Mouse (Mus musculus): ENCODE measurements around the gene Asb4.

The Asb4 gene

DNA sequence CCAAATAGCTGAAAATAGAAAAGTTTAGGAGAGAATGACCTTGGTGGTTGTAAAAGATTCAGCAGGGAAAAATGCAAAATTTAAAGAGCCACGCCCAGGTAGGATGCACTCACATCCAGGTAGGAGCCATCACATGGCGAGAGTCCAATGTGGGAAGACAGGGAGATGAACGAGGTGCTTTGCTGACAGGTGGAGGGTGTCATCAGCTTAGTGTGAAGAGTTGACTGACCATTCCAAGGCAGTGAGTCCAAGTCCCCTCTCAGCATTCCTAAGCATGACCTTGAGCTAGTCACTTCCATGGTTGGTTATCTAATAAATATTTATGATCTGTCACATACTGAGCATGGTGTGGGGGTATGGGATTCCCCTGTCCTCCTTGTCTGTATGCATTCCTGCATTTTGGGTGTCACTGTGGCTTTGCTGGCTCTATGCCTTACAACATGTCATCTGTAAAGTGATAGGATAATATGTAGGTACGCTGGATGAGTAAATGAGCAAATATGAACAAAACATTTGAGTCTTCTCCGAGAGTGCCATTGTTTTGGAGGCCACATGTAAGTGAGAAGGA is 61.2 kb downstream of the Asb4 start:
- CTCF ChIA-PET: no interaction called here

- CTCF ChIA-PET: no interaction called here
These were observed 63.8 kb downstream of the Asb4 start for GRCm38 (mm10) chr6:5447013-5447412.

GRCm38 (mm10) chr6:5447546-5447945 is 64.4 kb downstream of the Asb4 start:
- CTCF ChIA-PET: no interaction called here

- CTCF ChIA-PET: no interaction called here
These were observed 65.2 kb downstream of the Asb4 start for GRCm38 (mm10) chr6:5448396-5448795.

DNA sequence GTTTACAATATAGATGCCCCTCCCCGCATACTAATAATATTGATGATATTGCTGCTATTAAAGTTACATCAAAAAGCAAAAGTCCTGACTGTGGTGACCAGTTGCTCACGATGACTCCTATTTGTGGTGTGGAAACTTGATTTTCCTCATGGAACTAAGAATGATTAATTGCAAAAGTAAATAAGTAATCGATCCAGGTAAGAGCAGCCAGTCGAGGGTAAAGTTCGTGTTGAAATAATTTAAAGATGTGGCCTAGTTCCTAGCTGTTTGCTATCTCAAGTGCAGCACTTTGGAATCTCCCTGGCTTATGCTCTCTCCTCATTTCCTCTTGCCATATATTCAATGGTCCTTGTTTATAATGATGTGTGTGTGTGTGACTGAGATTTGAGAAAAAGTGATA is 66.7 kb downstream of the Asb4 start:
- CTCF ChIA-PET: no interaction called here

DNA sequence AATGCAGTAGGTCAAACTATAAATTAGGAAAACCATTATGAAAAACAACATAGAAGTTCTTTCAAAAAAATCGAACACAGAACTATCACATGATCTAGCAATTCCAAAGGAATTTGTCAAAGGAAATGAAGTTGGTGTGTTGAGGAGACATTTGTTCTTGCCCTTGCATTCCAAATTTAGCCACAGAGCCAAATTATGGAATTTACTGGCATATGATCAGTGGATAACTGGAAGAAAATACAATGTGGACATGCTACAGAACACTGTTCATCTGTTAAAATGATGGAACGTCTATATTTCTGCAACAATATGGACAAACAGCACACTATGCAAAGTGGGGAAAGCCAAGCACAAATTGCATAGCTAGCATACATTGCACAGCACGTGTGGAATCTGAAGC is 72.7 kb downstream of the Asb4 start:
- CTCF ChIA-PET: no interaction called here

DNA sequence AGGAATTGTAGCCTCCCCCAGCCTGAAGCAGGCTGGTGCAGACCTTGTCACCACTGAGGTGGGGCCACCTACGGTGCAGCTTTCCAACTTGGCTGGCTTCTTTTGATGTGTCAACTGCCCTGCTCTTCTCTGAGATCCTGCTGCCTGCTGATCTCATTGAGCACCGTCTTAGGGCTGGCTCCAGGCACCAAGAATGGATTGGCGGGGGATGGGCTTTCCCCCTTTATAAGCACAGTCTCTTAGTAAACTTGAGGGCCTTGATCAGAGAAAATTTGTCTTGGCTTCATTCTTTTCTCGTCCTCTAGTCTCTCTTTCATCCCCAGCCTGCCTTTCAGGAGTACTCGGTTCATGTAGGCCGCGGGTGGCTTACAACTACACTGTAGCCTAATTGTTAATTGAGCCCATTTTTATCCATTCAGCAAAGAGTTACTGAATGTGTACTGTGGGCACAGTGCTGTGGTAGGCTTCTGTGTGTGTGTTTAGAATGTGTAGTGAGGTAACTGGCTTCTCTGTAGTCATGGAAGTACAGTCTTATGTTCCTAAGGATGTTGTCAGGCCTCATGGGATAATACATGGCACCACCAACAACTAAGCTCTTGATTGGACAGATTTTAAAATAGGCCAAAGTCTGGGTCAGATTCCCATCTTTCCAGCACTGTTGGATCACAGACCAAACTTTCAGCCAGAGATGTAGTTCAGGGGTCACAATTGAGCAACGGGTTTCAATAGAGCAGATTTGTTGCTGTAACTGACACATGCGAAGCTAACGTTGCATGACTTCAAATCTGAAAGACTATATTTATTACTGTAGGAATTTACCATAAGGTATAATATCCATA is 87.5 kb downstream of the Asb4 start:
- CTCF ChIA-PET: no interaction called here

DNA sequence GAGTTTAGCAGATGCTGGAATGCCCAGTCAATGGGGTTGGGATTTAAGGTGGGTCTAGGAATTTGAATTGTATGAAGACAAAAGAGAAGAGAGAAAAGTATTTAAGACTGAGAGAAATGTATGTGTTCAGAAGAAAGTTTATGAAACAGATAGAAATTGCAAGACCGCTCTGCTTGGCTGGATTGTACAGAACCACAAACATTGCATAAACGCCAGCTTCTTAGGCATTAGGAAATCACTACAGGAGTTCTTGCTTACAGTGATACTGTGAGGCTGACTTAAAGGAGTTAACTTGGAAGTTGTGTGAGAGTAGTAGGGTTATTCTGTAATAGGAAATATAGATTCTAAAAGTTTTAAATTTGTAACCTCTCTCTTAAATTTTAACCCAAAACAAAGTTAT is 89.5 kb downstream of the Asb4 start:
- CTCF ChIA-PET: no interaction called here

GRCm38 (mm10) chr6:5474021-5474420 is 90.8 kb downstream of the Asb4 start:
- CTCF ChIA-PET: no interaction called here

DNA sequence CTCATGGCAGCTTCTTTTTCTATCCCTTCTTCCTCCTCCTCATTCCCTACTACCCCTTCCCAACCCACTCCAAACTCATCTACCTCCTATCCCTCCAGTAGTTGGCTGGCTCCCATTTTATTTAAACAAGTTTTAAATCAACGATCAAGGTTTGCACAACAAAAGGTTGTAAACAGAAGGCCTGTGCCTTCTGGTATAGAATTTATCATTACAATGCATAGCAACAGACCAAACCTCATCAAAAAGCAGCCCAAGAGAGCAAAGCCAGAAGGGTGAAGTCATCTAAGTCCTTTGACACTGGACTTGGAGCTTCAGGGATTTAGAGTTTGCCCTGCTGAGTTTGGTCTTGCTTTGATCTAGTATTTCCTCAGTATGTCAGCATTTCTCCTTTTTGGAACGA is 97.9 kb downstream of the Asb4 start:
- CTCF ChIA-PET: no interaction called here

- CTCF ChIA-PET: no interaction called here
These were observed 99.1 kb downstream of the Asb4 start for GRCm38 (mm10) chr6:5482270-5482783.

Measured in spleen, embryonic (tissue).